Mouse (Mus musculus) embryonic fibroblast, embryonic 13.5 days (primary cell): ENCODE data around the gene 2610042L04Rik.
"Not testable (repeated sequence)": the region's sequence is repeated elsewhere in the genome, so short reads cannot be mapped to it uniquely, and the experiment has no call there.

ENCODE experiments used
- CTCF ChIP-seq: IDR thresholded peaks from 2 replicates; pipeline ENCODE4 v1.5.1; 2011; ENCODE audit warnings: mild to moderate bottlenecking, control low read depth, low read length, moderate library complexity, borderline replicate concordance; ENCODE audit not compliant: insufficient read depth
- POLR2A ChIP-seq: IDR thresholded peaks from 2 replicates; pipeline ENCODE4 v1.6.1; 2011; ENCODE audit warnings: low read depth, mild to moderate bottlenecking, control low read depth, low read length, moderate library complexity

- not testable (repeated sequence) for TF ChIP-seq CTCF, POLR2A
These were observed at the start of gene 2610042L04Rik for GRCm38 (mm10) chr14:4334476-4335080.
